Mouse (Mus musculus): ENCODE measurements around the gene Ism1. TPM values are rescaled to one million over a fixed set of nuclear protein-coding genes. Genes with fewer than 3 reads are reported as not detected.

Gene Ism1
- 0.34 and 0.52 TPM in 2 replicates for polyA plus RNA-seq (2015; fragmentation: Nextera tagmentation; extraction: Ambion mirVana)

GRCm38 (mm10) chr2:139677809-139678274 is at the start of gene Ism1:
Ism1 (plus strand) TSS chr2:139678178.
- Histone ChIP-seq H3K9me3 (no peaks in the 10 kb centered on the region), H3K4me3 (peak within 1 kb of the TSS; percentile 78), H3K9ac (replicated peaks) (peak within 1 kb of the TSS; percentile 63), H3K4me2 (replicated peaks) (peak within 1 kb of the TSS; percentile 93), H3K27ac (replicated peaks) (peak within 1 kb of the TSS; percentile 41), H3K4me1 (peaks cover 25% of the 10 kb centered on the region), H3K36me3 (no peaks in the 10 kb centered on the region), H3K27me3 (peaks cover 42% of the 10 kb centered on the region)
- WGBS: 0% methylated on average over 33 of the region's 39 CpGs
- ATAC-seq (replicated peaks): peak; percentile 68

GRCm38 (mm10) chr2:139628731-139629130 is 49.2 kb upstream of the Ism1 start:
- ATAC-seq (replicated peaks): no peak
- Histone ChIP-seq H3K4me2 (replicated peaks) (no peak overlapping the region), H3K4me3 (no peak overlapping the region), H3K9ac (replicated peaks) (no peak overlapping the region), H3K27me3 (no peaks in the 10 kb centered on the region), H3K36me3 (no peaks in the 10 kb centered on the region), H3K4me1 (no peaks in the 10 kb centered on the region), H3K27ac (replicated peaks) (no peak overlapping the region), H3K9me3 (no peaks in the 10 kb centered on the region)
- 72% methylated on average over 4 of the region's 4 CpGs for whole genome bisulfite sequencing

- Histone ChIP-seq H3K4me3 (no peak overlapping the region), H3K9me3 (no peaks in the 10 kb centered on the region), H3K36me3 (no peaks in the 10 kb centered on the region), H3K9ac (replicated peaks) (no peak overlapping the region), H3K27ac (replicated peaks) (no peak overlapping the region), H3K4me2 (replicated peaks) (no peak overlapping the region), H3K27me3 (no peaks in the 10 kb centered on the region), H3K4me1 (no peaks in the 10 kb centered on the region)
- 86% methylated on average over 3 of the region's 3 CpGs for WGBS
- ATAC-seq (replicated peaks): no peak
Measured at GRCm38 (mm10) chr2:139629653-139630052, 48.3 kb upstream of the Ism1 start.

DNA sequence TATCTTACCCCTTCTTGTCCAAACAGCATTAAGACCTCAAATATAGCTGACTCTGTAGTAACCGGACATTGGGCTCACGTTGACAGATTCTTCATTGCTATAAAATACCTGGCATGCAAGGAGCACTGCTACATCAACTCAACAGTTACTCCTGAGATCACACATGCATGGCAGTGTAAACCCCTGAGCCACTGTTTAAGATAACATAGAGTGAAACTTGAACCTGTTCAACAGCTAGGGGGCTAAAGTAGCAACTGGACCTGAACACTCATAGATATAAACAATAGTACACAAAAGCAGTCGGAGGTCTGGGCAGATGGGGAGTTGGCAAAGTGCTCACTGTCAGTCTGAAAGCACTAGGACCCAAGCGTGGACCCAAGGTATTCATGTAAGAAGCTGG is 43.5 kb upstream of the Ism1 start:
- H3K36me3 ChIP-seq: no peaks in the 10 kb centered on the region
- H3K4me1 ChIP-seq: no peaks in the 10 kb centered on the region
- H3K9ac ChIP-seq (replicated peaks): no peak overlapping the region
- ATAC-seq (replicated peaks): no peak
- WGBS: 91% methylated on average over 4 of the region's 4 CpGs
- no peak overlapping the region for H3K4me2 ChIP-seq (replicated peaks)
- no peaks in the 10 kb centered on the region for H3K9me3 ChIP-seq
- H3K27ac ChIP-seq (replicated peaks): no peak overlapping the region
- H3K27me3 ChIP-seq: no peaks in the 10 kb centered on the region
- no peak overlapping the region for H3K4me3 ChIP-seq

GRCm38 (mm10) chr2:139637861-139638260 is 40.1 kb upstream of the Ism1 start:
- no peaks in the 10 kb centered on the region for H3K9me3 ChIP-seq
- WGBS: 63% methylated on average over 2 of the region's 2 CpGs
- no peaks in the 10 kb centered on the region for H3K4me1 ChIP-seq
- no peaks in the 10 kb centered on the region for H3K36me3 ChIP-seq
- ATAC-seq (replicated peaks): no peak
- no peak overlapping the region for H3K4me3 ChIP-seq
- H3K4me2 ChIP-seq (replicated peaks): no peak overlapping the region
- no peak overlapping the region for H3K9ac ChIP-seq (replicated peaks)
- H3K27me3 ChIP-seq: no peaks in the 10 kb centered on the region
- no peak overlapping the region for H3K27ac ChIP-seq (replicated peaks)

DNA sequence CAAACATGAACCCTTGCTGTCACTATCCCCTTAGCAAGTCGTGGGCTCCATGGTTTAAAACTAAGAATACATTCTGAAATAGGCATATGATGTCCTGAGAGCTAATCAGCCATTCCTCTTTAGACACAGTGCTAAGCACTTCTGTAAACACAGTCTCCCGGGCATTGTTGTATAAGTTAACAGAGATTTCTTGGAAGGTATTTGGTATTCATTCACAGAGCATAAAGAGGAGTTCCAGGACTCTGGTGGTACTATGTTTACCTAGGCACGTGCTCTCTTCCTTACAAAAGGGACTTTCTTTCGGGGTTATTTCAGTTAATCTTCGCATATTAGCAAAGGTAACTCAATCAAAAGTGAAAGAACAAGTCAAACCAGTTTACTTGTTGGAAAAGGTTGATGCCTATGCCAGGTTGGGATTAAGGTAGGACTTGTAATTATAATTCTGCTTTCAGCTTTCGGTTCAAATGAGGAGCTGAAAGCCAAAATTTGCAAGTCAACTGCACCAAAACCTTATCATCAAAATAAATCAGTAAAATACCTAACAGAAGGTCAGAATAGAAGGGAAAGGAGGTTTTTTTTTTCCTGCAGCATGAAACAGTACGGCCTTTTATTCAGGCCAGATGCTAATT is 36.1 kb upstream of the Ism1 start:
- 37% methylated on average over 7 of the region's 7 CpGs for WGBS
- H3K4me2 ChIP-seq (replicated peaks): no peak overlapping the region
- no peak overlapping the region for H3K4me3 ChIP-seq
- no peaks in the 10 kb centered on the region for H3K4me1 ChIP-seq
- no peaks in the 10 kb centered on the region for H3K36me3 ChIP-seq
- no peaks in the 10 kb centered on the region for H3K9me3 ChIP-seq
- no peak overlapping the region for H3K9ac ChIP-seq (replicated peaks)
- no peaks in the 10 kb centered on the region for H3K27me3 ChIP-seq
- no peak overlapping the region for H3K27ac ChIP-seq (replicated peaks)
- no peak for ATAC-seq (replicated peaks)

- no peak overlapping the region for H3K4me3 ChIP-seq
- peaks cover 13% of the 10 kb centered on the region; the same call in 1 of the 2 replicates for H3K27me3 ChIP-seq
- H3K9me3 ChIP-seq: no peaks in the 10 kb centered on the region
- no peaks in the 10 kb centered on the region for H3K4me1 ChIP-seq
- no peak overlapping the region for H3K27ac ChIP-seq (replicated peaks)
- WGBS: 84% methylated on average over 3 of the region's 3 CpGs
- H3K36me3 ChIP-seq: no peaks in the 10 kb centered on the region
- ATAC-seq (replicated peaks): no peak
- no peak overlapping the region for H3K4me2 ChIP-seq (replicated peaks)
- H3K9ac ChIP-seq (replicated peaks): no peak overlapping the region
Measured at GRCm38 (mm10) chr2:139649518-139649917, 28.5 kb upstream of the Ism1 start.

GRCm38 (mm10) chr2:139656750-139657149 is 21.2 kb upstream of the Ism1 start:
- WGBS: 18% methylated on average over 4 of the region's 4 CpGs
- no peaks in the 10 kb centered on the region; the same call in 1 of the 2 replicates for H3K4me1 ChIP-seq
- ATAC-seq (replicated peaks): peak; percentile 46; the same call in 1 of the 2 replicates

GRCm38 (mm10) chr2:139671838-139672237 is 6.1 kb upstream of the Ism1 start:
- no peak overlapping the region for H3K27ac ChIP-seq (replicated peaks)
- no peak overlapping the region for H3K9ac ChIP-seq (replicated peaks)
- no peak for ATAC-seq (replicated peaks)
- H3K36me3 ChIP-seq: no peaks in the 10 kb centered on the region
- no peak overlapping the region for H3K4me3 ChIP-seq
- H3K9me3 ChIP-seq: no peaks in the 10 kb centered on the region
- whole genome bisulfite sequencing: 90% methylated on average over 3 of the region's 3 CpGs
- H3K4me2 ChIP-seq (replicated peaks): no peak overlapping the region
- peaks cover 8% of the 10 kb centered on the region; the same call in 1 of the 2 replicates for H3K4me1 ChIP-seq
- peaks cover 25% of the 10 kb centered on the region for H3K27me3 ChIP-seq

More at GRCm38 (mm10) chr2:139656750-139657149, 21.2 kb upstream of the Ism1 start:
- H3K9me3 ChIP-seq: no peaks in the 10 kb centered on the region
- H3K9ac ChIP-seq (replicated peaks): no peak overlapping the region
- H3K4me3 ChIP-seq: no peak overlapping the region
- H3K27me3 ChIP-seq: peaks cover 42% of the 10 kb centered on the region
- no peak overlapping the region for H3K27ac ChIP-seq (replicated peaks)
- H3K4me2 ChIP-seq (replicated peaks): no peak overlapping the region
- no peaks in the 10 kb centered on the region for H3K36me3 ChIP-seq

- H3K4me2 ChIP-seq (replicated peaks): no peak overlapping the region
- H3K36me3 ChIP-seq: no peaks in the 10 kb centered on the region
- 70% methylated on average over 2 of the region's 2 CpGs for WGBS
- peaks cover 14% of the 10 kb centered on the region for H3K4me1 ChIP-seq
- H3K27me3 ChIP-seq: peaks cover 26% of the 10 kb centered on the region
- H3K4me3 ChIP-seq: no peak overlapping the region
- H3K27ac ChIP-seq (replicated peaks): no peak overlapping the region
- no peak overlapping the region for H3K9ac ChIP-seq (replicated peaks)
- H3K9me3 ChIP-seq: no peaks in the 10 kb centered on the region
- no peak for ATAC-seq (replicated peaks)
Measured at GRCm38 (mm10) chr2:139672371-139672770, 5.6 kb upstream of the Ism1 start.

DNA sequence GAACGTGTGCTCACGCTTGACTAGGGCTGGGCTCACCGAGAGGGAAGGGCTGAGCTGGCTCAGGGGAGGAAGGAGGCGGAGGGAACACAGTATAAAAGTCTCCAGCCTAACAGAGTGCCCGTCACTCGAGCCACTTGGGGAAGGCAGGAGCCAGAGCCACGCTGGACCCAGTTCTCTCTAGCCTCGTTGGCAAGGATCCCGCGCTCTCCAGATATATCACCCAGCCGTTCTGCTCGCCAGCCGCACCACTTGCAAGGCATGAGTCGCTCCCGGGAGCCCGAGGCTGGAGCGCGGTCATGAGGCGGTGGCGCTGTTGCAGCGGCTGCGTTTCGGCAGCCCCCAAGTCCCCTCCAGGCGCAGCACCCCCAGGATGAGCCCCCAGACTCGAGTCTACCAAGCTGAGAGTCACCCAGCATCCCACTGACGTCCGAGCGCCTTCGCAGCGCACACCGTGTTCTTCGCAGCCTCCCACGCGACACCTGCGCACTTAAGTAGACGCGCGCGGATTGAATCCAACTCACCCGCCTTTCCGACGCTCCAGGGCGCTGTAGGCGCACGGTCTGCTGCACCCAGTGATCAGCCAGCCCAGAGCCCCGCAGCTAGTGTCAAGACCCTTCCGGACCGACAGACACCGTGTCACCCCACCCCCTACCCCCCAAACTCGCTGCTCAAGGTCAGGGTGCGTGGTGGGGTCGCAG is 764 bp upstream of the Ism1 start:
- H3K9ac ChIP-seq (replicated peaks): peak overlapping the region; percentile 63
- no peak overlapping the region for H3K27ac ChIP-seq (replicated peaks)
- WGBS: under 1% methylated on average over 52 of the region's 52 CpGs
- peak overlapping the region; percentile 93 for H3K4me2 ChIP-seq (replicated peaks)
- H3K4me1 ChIP-seq: peaks cover 25% of the 10 kb centered on the region
- ATAC-seq (replicated peaks): peak; percentile 60
- peaks cover 42% of the 10 kb centered on the region for H3K27me3 ChIP-seq
- H3K36me3 ChIP-seq: no peaks in the 10 kb centered on the region
- peak overlapping the region; percentile 78 for H3K4me3 ChIP-seq
- H3K9me3 ChIP-seq: no peaks in the 10 kb centered on the region

DNA sequence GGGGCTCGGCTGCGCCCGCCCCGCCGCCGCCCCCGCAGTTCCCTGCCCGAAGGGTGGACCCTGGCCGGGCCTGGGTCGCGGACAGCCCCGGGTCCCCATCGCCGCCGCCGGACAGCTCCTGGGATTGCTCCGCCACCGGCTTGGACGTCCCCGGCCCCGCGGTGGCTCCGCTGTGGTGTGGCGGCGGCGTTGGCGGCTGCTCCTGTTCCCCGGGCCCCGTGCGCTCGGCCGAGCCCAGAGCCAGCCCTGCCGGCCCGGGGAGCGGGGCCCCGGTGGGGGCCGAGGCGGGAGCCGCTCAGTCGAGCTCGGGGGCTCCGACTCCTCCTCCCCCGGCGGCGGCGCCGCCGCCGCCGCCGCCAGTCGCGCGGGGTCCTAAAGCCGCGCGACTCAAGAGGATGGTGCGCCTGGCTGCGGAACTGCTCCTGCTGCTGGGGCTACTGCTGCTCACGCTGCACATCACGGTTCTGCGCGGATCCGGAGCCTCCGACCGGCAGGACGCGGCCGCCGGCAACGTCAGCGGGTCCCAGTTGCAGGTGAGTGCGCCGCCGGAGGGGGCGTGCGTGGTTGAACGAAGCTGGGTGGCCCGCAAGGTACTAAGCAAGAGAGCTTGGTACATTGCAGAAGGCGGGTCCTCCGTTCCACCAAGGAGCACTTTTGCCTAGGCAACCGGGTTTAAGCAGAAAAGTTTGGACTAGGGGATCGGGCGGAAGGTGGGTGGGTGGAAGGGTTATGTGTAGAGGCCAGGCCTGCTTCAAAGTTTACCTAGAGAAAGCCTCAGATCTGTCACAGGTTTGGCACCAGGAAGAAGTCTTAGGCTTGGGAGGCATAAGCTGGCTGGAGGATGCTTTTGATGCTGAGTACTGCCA is 530 bp downstream of the Ism1 start:
- under 1% methylated on average over 81 of the region's 84 CpGs for WGBS
- H3K4me3 ChIP-seq: peak overlapping the region; percentile 78
- H3K9me3 ChIP-seq: no peaks in the 10 kb centered on the region
- ATAC-seq (replicated peaks): peak; percentile 92
- H3K27me3 ChIP-seq: peaks cover 42% of the 10 kb centered on the region
- peak overlapping the region; percentile 93 for H3K4me2 ChIP-seq (replicated peaks)
- no peaks in the 10 kb centered on the region for H3K36me3 ChIP-seq
- H3K4me1 ChIP-seq: peaks cover 25% of the 10 kb centered on the region
- H3K27ac ChIP-seq (replicated peaks): peak overlapping the region; percentile 41
- peak overlapping the region; percentile 63 for H3K9ac ChIP-seq (replicated peaks)
